Mouse (Mus musculus) lung, postnatal 0 days (tissue): ENCODE measurements at regions not wholly inside any gene's neighbourhood (a gene's known extent, or its start where the extent isn't known, plus 50 kb on each side); places are given as distances from the start of the nearest gene placed in this dataset.

Experiments used
- CTCF ChIP-seq: IDR thresholded peaks from 2 replicates; pipeline ENCODE4 v1.5.1; 2016; ENCODE audit warnings: antibody characterized with exemption, mild to moderate bottlenecking
- EP300 ChIP-seq: IDR thresholded peaks from 2 replicates; pipeline ENCODE4 v1.6.1; 2016; ENCODE audit warnings: antibody characterized with exemption, mild to moderate bottlenecking, control low read depth

DNA sequence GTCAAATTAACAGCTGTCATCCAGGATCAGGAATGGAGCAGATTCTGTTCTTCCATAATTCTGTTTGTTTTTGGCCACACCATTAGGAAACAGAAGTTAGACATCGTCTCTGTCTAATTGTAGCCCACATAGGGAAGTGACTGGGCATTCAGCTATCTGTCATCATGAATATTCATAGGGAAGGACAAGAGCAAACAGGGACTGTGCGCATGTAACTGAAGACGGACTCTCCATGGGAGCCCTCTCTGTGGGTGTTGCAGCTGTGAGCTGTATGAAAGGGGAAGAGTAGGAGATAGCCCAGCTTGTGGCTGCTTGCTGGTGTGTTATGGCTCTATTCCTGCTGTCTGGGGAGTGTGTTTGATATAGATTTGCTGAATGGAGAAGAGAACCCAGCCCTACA, 238.3 kb upstream of the Prok2 start:
- TF ChIP-seq CTCF (no peak), EP300 (no peak)
